Mouse (Mus musculus): Measurements from ENCODE around the gene Adora1. TPM values are rescaled to one million over a fixed set of nuclear protein-coding genes. Genes with fewer than 3 reads are reported as not detected.
A peak's percentile ranks its signal among the peaks of the same experiment; 100 is the strongest.

The Adora1 gene
- polyA plus RNA-seq, 1 experiment, result 13.5 TPM

DNA sequence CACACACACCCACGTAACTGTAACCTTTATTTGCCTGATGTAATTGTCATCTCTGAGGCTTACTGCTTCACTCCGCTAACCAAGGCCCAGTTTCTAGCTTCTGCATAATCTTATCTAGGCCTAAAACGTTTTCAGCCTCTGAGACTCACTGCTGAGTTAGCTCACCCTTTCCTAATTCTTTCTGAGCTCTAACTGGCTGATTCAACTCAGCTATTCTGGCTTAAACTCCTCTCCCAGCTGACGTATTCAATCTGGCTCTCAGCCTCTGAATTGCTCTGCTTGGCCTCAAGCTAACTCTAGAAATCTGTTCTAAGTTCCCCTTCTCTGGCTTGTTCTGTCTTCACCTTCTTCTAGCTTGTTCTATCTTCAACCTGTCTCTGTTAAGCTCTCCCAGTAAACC lies 11.4 kb upstream of the Adora1 start:
- 67% methylated on average over 4 of the region's 4 CpGs for WGBS
- no peaks in the 10 kb centered on the region for H3K27me3 ChIP-seq (replicated peaks; ENCODE audit: control insufficient read depth, insufficient read depth, low read length)
- no peaks in the 10 kb centered on the region for H3K36me3 ChIP-seq (ENCODE audit: control insufficient read depth, insufficient read depth, low read length)
- no peak overlapping the region for H3K27ac ChIP-seq (ENCODE audit: insufficient read depth, low read depth, low read length)
- no peak for DNase-seq
- H3K4me1 ChIP-seq (ENCODE audit: control insufficient read depth, insufficient read depth, low read length), result no peaks in the 10 kb centered on the region
- H3K4me3 ChIP-seq (ENCODE audit: insufficient read depth, low read depth, low read length), result no peak overlapping the region
- TF ChIP-seq POLR2A (IDR thresholded peaks at IDR 0.05; ENCODE audit: low read depth, low read length) (no peak), CTCF (conservative IDR thresholded peaks at IDR 0.05; ENCODE audit: insufficient read depth, insufficient read length, low read depth, low read length) (no peak)

DNA sequence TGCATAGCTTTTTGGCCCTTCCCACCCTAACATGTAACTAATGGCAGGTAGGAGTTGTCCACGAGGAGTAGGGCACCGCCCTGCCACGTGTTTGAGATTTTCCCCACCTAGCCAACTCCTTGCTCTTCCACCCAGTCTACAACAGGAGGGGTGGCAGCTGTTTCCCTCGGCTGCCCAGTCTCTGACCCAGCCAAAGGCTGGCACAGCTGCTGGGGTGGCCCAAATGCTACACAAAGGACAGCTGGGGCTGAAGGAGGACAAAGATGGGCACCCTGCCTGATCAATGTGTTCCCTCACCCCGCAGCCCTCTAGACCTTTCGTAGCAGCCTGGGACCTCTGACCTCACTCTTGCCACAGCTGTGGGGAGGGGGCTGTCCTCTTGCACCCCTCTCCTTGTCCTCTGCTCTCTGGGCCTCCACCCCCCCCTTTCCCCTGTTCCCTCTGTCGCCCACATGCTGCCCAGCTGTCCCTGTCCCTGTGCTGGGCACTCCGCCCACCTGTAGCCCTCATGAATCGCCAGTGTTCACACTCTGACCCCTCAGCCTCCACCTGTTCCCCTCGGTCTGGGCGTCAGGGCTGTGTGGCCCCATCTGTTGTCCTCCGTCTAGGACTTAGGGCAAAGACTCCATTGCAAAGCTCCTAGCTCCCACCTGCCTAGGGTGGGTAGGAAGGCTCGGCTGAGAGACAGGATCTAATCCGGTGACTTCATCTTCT lies 9.9 kb upstream of the Adora1 start:
- Histone ChIP-seq H3K27me3 (replicated peaks; ENCODE audit: control insufficient read depth, insufficient read depth, low read length) (no peaks in the 10 kb centered on the region), H3K27ac (ENCODE audit: insufficient read depth, low read depth, low read length) (no peak overlapping the region), H3K4me1 (ENCODE audit: control insufficient read depth, insufficient read depth, low read length) (no peaks in the 10 kb centered on the region), H3K36me3 (ENCODE audit: control insufficient read depth, insufficient read depth, low read length) (no peaks in the 10 kb centered on the region), H3K4me3 (ENCODE audit: insufficient read depth, low read depth, low read length) (no peak overlapping the region)
- TF ChIP-seq CTCF (conservative IDR thresholded peaks at IDR 0.05; ENCODE audit: insufficient read depth, insufficient read length, low read depth, low read length) (no peak), POLR2A (IDR thresholded peaks at IDR 0.05; ENCODE audit: low read depth, low read length) (no peak)
- no peak for DNase-seq
- 83% methylated on average over 13 of the region's 14 CpGs for WGBS

DNA sequence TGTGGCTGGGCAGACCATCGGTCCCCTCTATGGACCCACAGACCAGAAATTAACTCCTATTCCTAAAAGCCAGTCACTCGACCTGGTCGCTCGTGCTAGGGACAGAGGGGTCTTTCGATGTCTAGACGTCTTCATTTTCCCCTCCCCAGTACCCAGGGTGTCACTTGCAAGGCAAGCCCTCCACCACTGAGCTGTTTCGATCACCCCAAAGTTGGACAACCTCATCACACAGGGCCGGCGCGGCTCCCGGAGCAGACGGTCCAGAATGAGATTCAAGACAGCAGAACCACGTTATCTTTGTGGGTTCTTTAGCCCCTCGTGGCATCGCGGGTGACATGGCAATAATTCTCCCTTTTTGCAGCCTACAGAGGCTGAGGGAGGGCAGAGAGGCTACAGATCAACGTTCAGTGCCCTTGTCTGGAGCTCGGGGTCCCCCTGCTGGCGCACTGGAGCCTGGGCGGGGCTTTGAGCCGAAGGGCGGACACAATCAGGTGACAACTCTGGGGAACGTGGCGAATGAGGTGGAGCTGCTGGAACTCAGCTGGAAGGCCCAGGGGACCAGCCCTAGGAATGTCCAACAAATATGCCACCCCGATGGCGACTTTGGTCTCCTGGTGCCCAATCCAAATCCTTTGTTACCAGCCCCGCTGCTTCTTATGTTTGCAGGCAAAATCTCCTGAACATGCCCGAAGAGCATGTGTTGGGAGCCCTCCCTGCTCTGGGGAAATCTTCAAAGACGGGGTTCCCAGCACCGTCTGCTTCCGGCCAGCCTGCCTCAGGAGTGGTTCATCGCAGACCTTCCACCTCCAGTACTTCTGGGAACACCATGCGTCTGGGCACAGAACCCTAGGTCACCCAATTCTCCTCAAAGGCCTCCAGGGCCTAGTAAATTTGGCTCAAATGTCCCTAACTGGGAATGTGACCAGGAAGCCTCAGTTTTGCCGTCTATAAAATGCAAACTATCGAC lies 9.0 kb upstream of the Adora1 start:
- H3K4me3 ChIP-seq (ENCODE audit: insufficient read depth, low read depth, low read length), result no peak overlapping the region
- TF ChIP-seq CTCF (conservative IDR thresholded peaks at IDR 0.05; ENCODE audit: insufficient read depth, insufficient read length, low read depth, low read length), result peak; percentile 93
- TF ChIP-seq POLR2A (IDR thresholded peaks at IDR 0.05; ENCODE audit: low read depth, low read length), result no peak
- no peaks in the 10 kb centered on the region for H3K4me1 ChIP-seq (ENCODE audit: control insufficient read depth, insufficient read depth, low read length)
- no peak overlapping the region for H3K27ac ChIP-seq (ENCODE audit: insufficient read depth, low read depth, low read length)
- WGBS, result 20% methylated on average over 35 of the region's 35 CpGs
- no peaks in the 10 kb centered on the region for H3K36me3 ChIP-seq (ENCODE audit: control insufficient read depth, insufficient read depth, low read length)
- no peaks in the 10 kb centered on the region for H3K27me3 ChIP-seq (replicated peaks; ENCODE audit: control insufficient read depth, insufficient read depth, low read length)
- DNase-seq, result peak; percentile 93

DNA sequence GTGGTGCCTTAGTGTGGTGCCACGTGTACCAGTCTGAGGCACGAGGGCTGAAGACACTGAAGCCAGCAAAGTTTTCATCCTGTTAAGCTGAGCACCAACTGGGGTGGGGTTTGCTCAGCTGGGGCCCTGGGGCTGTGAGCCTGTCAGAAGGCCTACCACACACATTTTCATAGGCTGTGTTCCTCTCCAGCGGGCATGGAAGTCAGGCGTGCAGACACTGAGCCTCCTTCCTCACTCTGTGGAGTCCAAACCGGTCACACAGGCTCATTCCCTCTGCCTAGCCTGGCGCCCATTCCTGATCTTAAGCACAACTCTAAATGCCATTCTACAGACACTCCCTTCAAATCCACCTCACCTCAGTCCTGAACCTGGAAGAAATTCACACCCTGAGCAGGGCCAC lies 8.3 kb upstream of the Adora1 start:
- no peak for TF ChIP-seq POLR2A (IDR thresholded peaks at IDR 0.05; ENCODE audit: low read depth, low read length)
- TF ChIP-seq CTCF (conservative IDR thresholded peaks at IDR 0.05; ENCODE audit: insufficient read depth, insufficient read length, low read depth, low read length), result no peak

DNA sequence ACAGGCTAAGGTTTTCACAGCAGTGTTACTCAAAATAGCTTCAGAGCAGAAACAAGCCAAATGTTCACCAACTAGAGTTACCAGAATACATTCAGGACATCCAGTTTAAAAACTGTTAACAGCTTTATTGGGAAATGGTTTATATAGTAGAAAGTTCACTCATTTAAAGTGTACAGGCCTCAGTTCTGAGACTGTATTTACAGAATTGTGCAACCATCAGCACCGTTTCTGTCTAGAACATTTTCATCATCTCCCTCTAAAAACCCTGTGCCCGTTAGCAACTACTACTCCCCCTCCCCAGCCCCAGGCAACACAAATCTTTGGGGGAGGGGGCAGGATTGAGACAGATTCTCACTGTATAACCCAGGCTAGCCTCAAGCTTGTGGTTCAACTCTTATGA lies 7.1 kb upstream of the Adora1 start:
- no peak overlapping the region for H3K27ac ChIP-seq (ENCODE audit: insufficient read depth, low read depth, low read length)
- no peak for DNase-seq
- no peaks in the 10 kb centered on the region for H3K27me3 ChIP-seq (replicated peaks; ENCODE audit: control insufficient read depth, insufficient read depth, low read length)
- TF ChIP-seq POLR2A (IDR thresholded peaks at IDR 0.05; ENCODE audit: low read depth, low read length) (no peak), CTCF (conservative IDR thresholded peaks at IDR 0.05; ENCODE audit: insufficient read depth, insufficient read length, low read depth, low read length) (no peak)
- no peaks in the 10 kb centered on the region for H3K36me3 ChIP-seq (ENCODE audit: control insufficient read depth, insufficient read depth, low read length)
- no peak overlapping the region for H3K4me3 ChIP-seq (ENCODE audit: insufficient read depth, low read depth, low read length)
- 80% methylated on average over 2 of the region's 2 CpGs for WGBS
- H3K4me1 ChIP-seq (ENCODE audit: control insufficient read depth, insufficient read depth, low read length), result peaks cover 3% of the 10 kb centered on the region; the same call in 1 of the 2 replicates

More for the DNA sequence above, 8.3 kb upstream of the Adora1 start:
- Histone ChIP-seq H3K27me3 (replicated peaks; ENCODE audit: control insufficient read depth, insufficient read depth, low read length) (no peaks in the 10 kb centered on the region), H3K36me3 (ENCODE audit: control insufficient read depth, insufficient read depth, low read length) (no peaks in the 10 kb centered on the region), H3K4me1 (ENCODE audit: control insufficient read depth, insufficient read depth, low read length) (no peaks in the 10 kb centered on the region), H3K4me3 (ENCODE audit: insufficient read depth, low read depth, low read length) (no peak overlapping the region), H3K27ac (ENCODE audit: insufficient read depth, low read depth, low read length) (no peak overlapping the region)
- 59% methylated on average over 6 of the region's 6 CpGs for WGBS
- peak; percentile 38 for DNase-seq

DNA sequence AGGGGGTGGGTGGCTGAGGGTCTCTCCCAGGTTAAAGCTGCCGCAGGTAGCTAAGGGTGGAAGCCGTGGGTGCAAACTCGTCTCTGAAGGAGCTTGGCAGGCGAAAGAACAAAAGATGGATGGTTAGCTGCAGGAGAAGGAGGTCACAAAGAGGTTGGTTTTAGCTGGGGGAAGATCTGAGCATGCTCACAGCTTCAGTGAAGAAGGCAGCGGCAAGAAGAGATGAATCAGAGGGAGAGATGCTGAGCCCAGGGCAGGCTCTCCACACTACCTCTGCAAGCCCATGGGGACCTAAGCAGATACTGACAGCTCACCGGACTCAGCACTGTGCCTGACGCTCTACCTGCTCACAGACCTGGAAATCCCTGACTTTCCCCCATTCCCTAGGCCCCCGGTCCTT lies 6.1 kb upstream of the Adora1 start:
- H3K27me3 ChIP-seq (replicated peaks; ENCODE audit: control insufficient read depth, insufficient read depth, low read length), result no peaks in the 10 kb centered on the region
- no peak overlapping the region for H3K27ac ChIP-seq (ENCODE audit: insufficient read depth, low read depth, low read length)
- 83% methylated on average over 8 of the region's 8 CpGs for WGBS
- H3K4me3 ChIP-seq (ENCODE audit: insufficient read depth, low read depth, low read length), result no peak overlapping the region
- no peak for TF ChIP-seq CTCF (conservative IDR thresholded peaks at IDR 0.05; ENCODE audit: insufficient read depth, insufficient read length, low read depth, low read length)
- no peak for TF ChIP-seq POLR2A (IDR thresholded peaks at IDR 0.05; ENCODE audit: low read depth, low read length)
- no peaks in the 10 kb centered on the region for H3K36me3 ChIP-seq (ENCODE audit: control insufficient read depth, insufficient read depth, low read length)
- peaks cover 6% of the 10 kb centered on the region; the same call in 1 of the 2 replicates for H3K4me1 ChIP-seq (ENCODE audit: control insufficient read depth, insufficient read depth, low read length)
- no peak for DNase-seq

DNA sequence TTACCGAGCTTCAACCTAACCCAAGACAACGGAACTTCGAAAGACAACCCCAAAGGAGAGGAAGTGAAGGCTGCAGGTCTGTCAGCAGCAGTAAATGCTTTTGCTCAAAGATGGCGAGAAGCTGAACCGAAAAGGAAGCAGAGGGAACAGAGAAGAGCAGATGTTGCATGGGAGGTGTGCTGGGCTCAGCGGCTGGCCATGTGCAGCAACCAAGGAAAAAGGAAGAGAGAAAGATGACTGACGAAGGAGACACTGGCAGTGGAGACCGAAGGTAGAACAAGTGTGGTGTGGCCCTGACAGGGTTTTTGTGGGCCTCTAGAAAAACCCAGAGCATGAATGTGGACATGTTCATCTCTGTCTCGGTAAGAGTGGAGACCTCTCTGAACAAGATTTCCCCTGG lies 5.5 kb upstream of the Adora1 start:
- no peaks in the 10 kb centered on the region for H3K27me3 ChIP-seq (replicated peaks; ENCODE audit: control insufficient read depth, insufficient read depth, low read length)
- no peaks in the 10 kb centered on the region for H3K36me3 ChIP-seq (ENCODE audit: control insufficient read depth, insufficient read depth, low read length)
- no peak overlapping the region for H3K4me3 ChIP-seq (ENCODE audit: insufficient read depth, low read depth, low read length)
- DNase-seq, result no peak
- peaks cover 6% of the 10 kb centered on the region; the same call in 1 of the 2 replicates for H3K4me1 ChIP-seq (ENCODE audit: control insufficient read depth, insufficient read depth, low read length)
- WGBS, result 83% methylated on average over 9 of the region's 9 CpGs
- no peak overlapping the region for H3K27ac ChIP-seq (ENCODE audit: insufficient read depth, low read depth, low read length)
- TF ChIP-seq CTCF (conservative IDR thresholded peaks at IDR 0.05; ENCODE audit: insufficient read depth, insufficient read length, low read depth, low read length) (no peak), POLR2A (IDR thresholded peaks at IDR 0.05; ENCODE audit: low read depth, low read length) (no peak)
